Mouse (Mus musculus) skeletal muscle tissue, adult 2 months (tissue): Measurements from ENCODE around the gene Ssc5d.
"Not testable (repeated sequence)": the region's sequence is repeated elsewhere in the genome, so short reads cannot be mapped to it uniquely, and the experiment has no call there.

Experiments used
- DNase-seq: peaks from one replicate; pipeline ENCODE4 v3.0.0-alpha.2; 2012; ENCODE audit warnings: low read depth, low spot score

Ssc5d gene

GRCm38 (mm10) chr7:4925441-4926381, at the start of gene Ssc5d:
TSS of gene Ssc5d (plus strand) at chr7:4925785.
- DNase-seq: peak; percentile 82

GRCm38 (mm10) chr7:4876753-4877221, 48.8 kb upstream of the Ssc5d start, which contains the start of gene Isoc2a:
TSS of gene Isoc2a (plus strand) at chr7:4877153.
- DNase-seq: peak; percentile 99

- no peak for DNase-seq
These were observed 48.4 kb upstream of the Ssc5d start for GRCm38 (mm10) chr7:4877226-4877625.

GRCm38 (mm10) chr7:4878186-4878585, 47.4 kb upstream of the Ssc5d start:
- DNase-seq: no peak

GRCm38 (mm10) chr7:4879036-4879435, 46.5 kb upstream of the Ssc5d start:
- not testable (repeated sequence) for DNase-seq

GRCm38 (mm10) chr7:4886680-4887079, 38.9 kb upstream of the Ssc5d start:
- DNase-seq: no peak

GRCm38 (mm10) chr7:4895186-4895585, 30.4 kb upstream of the Ssc5d start:
- DNase-seq: no peak

- peak; percentile 44 for DNase-seq
These were observed 26.5 kb upstream of the Ssc5d start for GRCm38 (mm10) chr7:4898851-4899648.

- peak; percentile 76 for DNase-seq
These were observed 25.7 kb upstream of the Ssc5d start for GRCm38 (mm10) chr7:4899649-4900522.

GRCm38 (mm10) chr7:4900523-4900851, 25.1 kb upstream of the Ssc5d start:
- DNase-seq: no peak

GRCm38 (mm10) chr7:4901171-4901570, 24.4 kb upstream of the Ssc5d start:
- DNase-seq: no peak

- no peak for DNase-seq
These were observed 23.2 kb upstream of the Ssc5d start for GRCm38 (mm10) chr7:4902404-4902803.

GRCm38 (mm10) chr7:4906466-4906950, 19.1 kb upstream of the Ssc5d start, which contains the start of gene Gm36210:
TSS of gene Gm36210 (minus strand) at chr7:4906516.
- no peak for DNase-seq

GRCm38 (mm10) chr7:4911561-4911960, 14.0 kb upstream of the Ssc5d start:
- DNase-seq: no peak

GRCm38 (mm10) chr7:4912248-4912647, 13.3 kb upstream of the Ssc5d start:
- no peak for DNase-seq

GRCm38 (mm10) chr7:4915007-4915665, 10.4 kb upstream of the Ssc5d start, which contains the start of gene Zfp628:
TSS of gene Zfp628 (plus strand) at chr7:4915217.
- peak; percentile 88 for DNase-seq

GRCm38 (mm10) chr7:4915669-4916416, 9.7 kb upstream of the Ssc5d start:
- DNase-seq: no peak

- DNase-seq: no peak
These were observed 8.1 kb upstream of the Ssc5d start for GRCm38 (mm10) chr7:4917494-4917893.

GRCm38 (mm10) chr7:4918681-4919080, 6.9 kb upstream of the Ssc5d start:
- DNase-seq: no peak

- no peak for DNase-seq
These were observed 6.5 kb upstream of the Ssc5d start for GRCm38 (mm10) chr7:4919096-4919495.
